Mouse (Mus musculus): ENCODE measurements at regions not wholly inside any gene's neighbourhood (a gene's known extent, or its start where the extent isn't known, plus 50 kb on each side); places are given as distances from the start of the nearest gene placed in this dataset.

DNA sequence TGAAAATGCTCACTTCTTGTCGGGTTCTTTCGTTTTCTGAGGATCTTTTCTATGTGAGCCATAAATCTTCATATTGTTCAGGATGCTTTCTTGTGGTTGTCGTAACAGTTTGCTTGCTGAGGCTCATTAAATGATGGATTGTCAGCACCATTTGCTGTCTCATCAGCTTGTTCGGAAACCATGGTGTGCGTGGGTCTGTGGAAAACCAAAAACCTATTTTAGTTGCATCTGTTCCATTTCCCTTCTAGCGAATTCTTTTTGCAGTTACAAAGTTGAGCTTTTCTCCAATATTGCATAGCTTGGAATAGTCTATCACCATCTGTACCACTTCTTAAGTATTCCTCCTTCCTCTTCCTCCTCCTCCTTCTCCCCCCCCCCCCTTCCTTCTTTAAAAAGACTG is 269.9 kb downstream of the Lyplal1 start:
- H3K4me1 ChIP-seq (ENCODE audit: control insufficient read depth in 2 of 2, insufficient read depth in 2 of 2, low read length in 2 of 2, poor library complexity in 1 of 2), result no peaks in the 10 kb centered on the region
- H3K36me3 ChIP-seq (ENCODE audit: control insufficient read depth, insufficient read depth, low read length, poor library complexity, severe bottlenecking), result no peaks in the 10 kb centered on the region
- TF ChIP-seq MAFK (IDR thresholded peaks at IDR 0.05; ENCODE audit: insufficient read depth, low read depth, low read length), result no peak
- TF ChIP-seq ZNF384 (IDR thresholded peaks at IDR 0.05; ENCODE audit: low read depth, low read length), result no peak
- no peak for TF ChIP-seq HCFC1 (IDR thresholded peaks at IDR 0.05; ENCODE audit: borderline replicate concordance, insufficient read depth, low read length)
- TF ChIP-seq CHD2 (IDR thresholded peaks at IDR 0.05; ENCODE audit: low read depth, low read length), result no peak
- no peak for TF ChIP-seq ZC3H11A (IDR thresholded peaks at IDR 0.05; ENCODE audit: borderline replicate concordance, low read depth, low read length)
- H3K9me3 ChIP-seq (ENCODE audit: control insufficient read depth, insufficient read depth, low read depth, low read length), result no peaks in the 10 kb centered on the region
- no peak overlapping the region for H3K27ac ChIP-seq (ENCODE audit: insufficient read depth, low read depth, low read length, poor library complexity, severe bottlenecking)
- H3K4me3 ChIP-seq (ENCODE audit: insufficient read depth in 1 of 2, low read depth in 1 of 2, low read length in 2 of 2, poor library complexity in 1 of 2, severe bottlenecking in 1 of 2), result no peak overlapping the region
- in situ Hi-C loops (cut with MboI; ENCODE audit: low sequenced_read_pairs in 2 of 2, unreplicated experiment in 2 of 2), result no loop called here
- DNase-seq (ENCODE audit: low read depth, low spot score), result no peak
- H3K9ac ChIP-seq (ENCODE audit: insufficient read depth, low read depth, low read length, poor library complexity, severe bottlenecking), result no peak overlapping the region

GRCm38 (mm10) chr1:185850590-185850989 is 266.5 kb downstream of the Lyplal1 start:
- H3K36me3 ChIP-seq (ENCODE audit: control insufficient read depth, insufficient read depth, low read length, poor library complexity, severe bottlenecking), result no peaks in the 10 kb centered on the region
- no peaks in the 10 kb centered on the region for H3K9me3 ChIP-seq (ENCODE audit: control insufficient read depth, insufficient read depth, low read depth, low read length)
- no peak for TF ChIP-seq HCFC1 (IDR thresholded peaks at IDR 0.05; ENCODE audit: borderline replicate concordance, insufficient read depth, low read length)
- no peak for TF ChIP-seq MAFK (IDR thresholded peaks at IDR 0.05; ENCODE audit: insufficient read depth, low read depth, low read length)
- TF ChIP-seq ZNF384 (IDR thresholded peaks at IDR 0.05; ENCODE audit: low read depth, low read length), result no peak
- TF ChIP-seq CHD2 (IDR thresholded peaks at IDR 0.05; ENCODE audit: low read depth, low read length), result no peak
- TF ChIP-seq ZC3H11A (IDR thresholded peaks at IDR 0.05; ENCODE audit: borderline replicate concordance, low read depth, low read length), result no peak
- H3K4me1 ChIP-seq (ENCODE audit: control insufficient read depth in 2 of 2, insufficient read depth in 2 of 2, low read length in 2 of 2, poor library complexity in 1 of 2), result no peaks in the 10 kb centered on the region
- no peak overlapping the region for H3K27ac ChIP-seq (ENCODE audit: insufficient read depth, low read depth, low read length, poor library complexity, severe bottlenecking)
- no peak for DNase-seq (ENCODE audit: low read depth, low spot score)
- in situ Hi-C loops (cut with MboI; ENCODE audit: low sequenced_read_pairs in 2 of 2, unreplicated experiment in 2 of 2), result no loop called here
- no peak overlapping the region for H3K9ac ChIP-seq (ENCODE audit: insufficient read depth, low read depth, low read length, poor library complexity, severe bottlenecking)
- H3K4me3 ChIP-seq (ENCODE audit: insufficient read depth in 1 of 2, low read depth in 1 of 2, low read length in 2 of 2, poor library complexity in 1 of 2, severe bottlenecking in 1 of 2), result no peak overlapping the region

GRCm38 (mm10) chr1:185851262-185851893 is 265.7 kb downstream of the Lyplal1 start:
- Histone ChIP-seq H3K9me3 (ENCODE audit: control insufficient read depth, insufficient read depth, low read depth, low read length) (no peaks in the 10 kb centered on the region), H3K36me3 (ENCODE audit: control insufficient read depth, insufficient read depth, low read length, poor library complexity, severe bottlenecking) (no peaks in the 10 kb centered on the region), H3K4me3 (ENCODE audit: insufficient read depth in 1 of 2, low read depth in 1 of 2, low read length in 2 of 2, poor library complexity in 1 of 2, severe bottlenecking in 1 of 2) (no peak overlapping the region), H3K27ac (ENCODE audit: insufficient read depth, low read depth, low read length, poor library complexity, severe bottlenecking) (no peak overlapping the region), H3K4me1 (ENCODE audit: control insufficient read depth in 2 of 2, insufficient read depth in 2 of 2, low read length in 2 of 2, poor library complexity in 1 of 2) (no peaks in the 10 kb centered on the region), H3K9ac (ENCODE audit: insufficient read depth, low read depth, low read length, poor library complexity, severe bottlenecking) (no peak overlapping the region)
- in situ Hi-C loops (cut with MboI; ENCODE audit: low sequenced_read_pairs in 2 of 2, unreplicated experiment in 2 of 2), result no loop called here
- TF ChIP-seq CHD2 (IDR thresholded peaks at IDR 0.05; ENCODE audit: low read depth, low read length) (no peak), ZC3H11A (IDR thresholded peaks at IDR 0.05; ENCODE audit: borderline replicate concordance, low read depth, low read length) (no peak), HCFC1 (IDR thresholded peaks at IDR 0.05; ENCODE audit: borderline replicate concordance, insufficient read depth, low read length) (no peak), MAFK (IDR thresholded peaks at IDR 0.05; ENCODE audit: insufficient read depth, low read depth, low read length) (no peak), ZNF384 (IDR thresholded peaks at IDR 0.05; ENCODE audit: low read depth, low read length) (no peak)
- DNase-seq (ENCODE audit: low read depth, low spot score), result no peak

DNA sequence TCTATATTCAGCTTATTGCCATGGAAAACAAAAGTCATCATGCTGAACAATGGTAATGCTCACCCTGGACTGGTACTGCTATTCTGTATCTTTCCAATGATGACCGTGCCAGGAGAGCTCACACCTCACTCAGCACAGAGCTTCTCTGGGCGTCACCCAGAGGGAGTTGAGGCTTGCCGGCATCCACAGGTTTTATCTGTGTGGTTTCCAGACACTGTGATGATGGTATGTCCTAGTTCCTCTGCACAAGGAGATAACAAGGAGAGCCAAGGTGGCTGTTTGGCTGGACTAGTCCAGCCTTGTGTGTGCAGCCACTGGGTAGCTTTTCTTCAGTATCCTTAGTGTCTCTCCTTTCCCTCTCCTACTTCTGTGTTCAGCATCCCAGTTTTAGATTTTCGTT is 255.4 kb downstream of the Lyplal1 start:
- no peaks in the 10 kb centered on the region for H3K4me1 ChIP-seq (ENCODE audit: control insufficient read depth in 2 of 2, insufficient read depth in 2 of 2, low read length in 2 of 2, poor library complexity in 1 of 2)
- no peak for DNase-seq (ENCODE audit: low read depth, low spot score)
- in situ Hi-C loops (cut with MboI; ENCODE audit: low sequenced_read_pairs in 2 of 2, unreplicated experiment in 2 of 2), result no loop called here
- no peaks in the 10 kb centered on the region for H3K36me3 ChIP-seq (ENCODE audit: control insufficient read depth, insufficient read depth, low read length, poor library complexity, severe bottlenecking)
- no peak overlapping the region for H3K4me3 ChIP-seq (ENCODE audit: insufficient read depth in 1 of 2, low read depth in 1 of 2, low read length in 2 of 2, poor library complexity in 1 of 2, severe bottlenecking in 1 of 2)
- no peaks in the 10 kb centered on the region for H3K9me3 ChIP-seq (ENCODE audit: control insufficient read depth, insufficient read depth, low read depth, low read length)
- H3K27ac ChIP-seq (ENCODE audit: insufficient read depth, low read depth, low read length, poor library complexity, severe bottlenecking), result no peak overlapping the region
- no peak overlapping the region for H3K9ac ChIP-seq (ENCODE audit: insufficient read depth, low read depth, low read length, poor library complexity, severe bottlenecking)
- TF ChIP-seq ZC3H11A (IDR thresholded peaks at IDR 0.05; ENCODE audit: borderline replicate concordance, low read depth, low read length), result no peak

GRCm38 (mm10) chr1:185865945-185866344 is 251.2 kb downstream of the Lyplal1 start:
- no peaks in the 10 kb centered on the region for H3K9me3 ChIP-seq (ENCODE audit: control insufficient read depth, insufficient read depth, low read depth, low read length)
- in situ Hi-C loops (cut with MboI; ENCODE audit: low sequenced_read_pairs in 2 of 2, unreplicated experiment in 2 of 2), result no loop called here
- H3K4me1 ChIP-seq (ENCODE audit: control insufficient read depth in 2 of 2, insufficient read depth in 2 of 2, low read length in 2 of 2, poor library complexity in 1 of 2), result no peaks in the 10 kb centered on the region
- no peak overlapping the region for H3K4me3 ChIP-seq (ENCODE audit: insufficient read depth in 1 of 2, low read depth in 1 of 2, low read length in 2 of 2, poor library complexity in 1 of 2, severe bottlenecking in 1 of 2)
- H3K36me3 ChIP-seq (ENCODE audit: control insufficient read depth, insufficient read depth, low read length, poor library complexity, severe bottlenecking), result no peaks in the 10 kb centered on the region
- no peak overlapping the region for H3K9ac ChIP-seq (ENCODE audit: insufficient read depth, low read depth, low read length, poor library complexity, severe bottlenecking)
- H3K27ac ChIP-seq (ENCODE audit: insufficient read depth, low read depth, low read length, poor library complexity, severe bottlenecking), result no peak overlapping the region
- TF ChIP-seq ZNF384 (IDR thresholded peaks at IDR 0.05; ENCODE audit: low read depth, low read length) (no peak), HCFC1 (IDR thresholded peaks at IDR 0.05; ENCODE audit: borderline replicate concordance, insufficient read depth, low read length) (no peak), MAFK (IDR thresholded peaks at IDR 0.05; ENCODE audit: insufficient read depth, low read depth, low read length) (no peak), CHD2 (IDR thresholded peaks at IDR 0.05; ENCODE audit: low read depth, low read length) (no peak), ZC3H11A (IDR thresholded peaks at IDR 0.05; ENCODE audit: borderline replicate concordance, low read depth, low read length) (no peak)
- DNase-seq (ENCODE audit: low read depth, low spot score), result no peak
